Mouse (Mus musculus) mouse embryonic stem cell (cell line): Measurements from ENCODE around the gene Olfr654.

Source experiments
- in situ Hi-C, 2 experiments: fragments of 300-500 bp; cut with MboI; formaldehyde crosslinking; loops; 1 replicate in 1 of 2; 3 replicates in 1 of 2; pipeline ENCODE4 v1.14.3; 2019 to 2020; ENCODE audit warnings: low sequenced_read_pairs in 2 of 2, low pct_unique_long_range_greater_than_20kb in 1 of 2, mixed read lengths in 1 of 2; ENCODE audit not compliant: unreplicated experiment in 1 of 2

The Olfr654 gene

DNA sequence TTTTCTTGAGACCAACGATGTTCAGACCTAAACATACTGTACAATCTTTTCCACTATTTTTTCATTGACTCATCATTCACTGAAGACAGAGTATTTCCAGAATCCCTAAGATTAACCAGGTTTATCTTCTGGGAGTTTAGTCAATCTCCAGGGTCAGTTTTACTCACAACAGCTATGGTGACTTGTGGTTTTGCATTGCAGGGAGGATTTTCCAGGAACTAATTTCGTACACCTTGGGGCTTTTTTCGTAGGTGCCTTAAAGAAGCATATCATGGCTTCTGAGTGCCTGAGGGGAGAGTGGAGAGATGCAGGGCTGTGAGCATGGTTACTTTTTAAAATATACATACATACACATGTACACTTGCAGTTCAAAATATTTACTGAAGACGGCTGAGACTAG, at the start of gene Olfr654:
TSS of gene Olfr654 (plus strand) at position 301 of the 400 bp plus-strand sequence.
- in situ Hi-C loops, result no loop called here

DNA sequence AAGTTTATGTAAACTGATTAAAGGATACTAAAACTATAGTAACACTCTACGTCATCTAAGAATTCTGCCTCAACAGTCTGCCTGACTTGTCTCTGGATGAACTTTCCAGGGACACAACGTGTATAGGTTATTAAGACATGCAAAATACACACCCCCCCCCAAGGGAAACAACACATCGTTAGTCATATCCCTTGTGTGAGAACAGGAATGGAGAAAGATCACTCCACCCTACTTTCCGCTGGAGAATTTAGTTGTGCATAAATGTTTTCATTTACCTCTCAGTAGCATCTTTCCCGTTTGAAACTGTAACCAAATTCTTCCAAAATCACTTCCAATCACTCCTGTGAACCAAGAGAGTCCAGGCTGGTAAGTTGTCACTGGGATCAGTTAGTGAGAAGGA, 37.0 kb upstream of the Olfr654 start, which contains the start of gene Olfr651:
TSS of gene Olfr651 (plus strand) at position 301 of the 400 bp plus-strand sequence.
- in situ Hi-C loops, result no loop called here

DNA sequence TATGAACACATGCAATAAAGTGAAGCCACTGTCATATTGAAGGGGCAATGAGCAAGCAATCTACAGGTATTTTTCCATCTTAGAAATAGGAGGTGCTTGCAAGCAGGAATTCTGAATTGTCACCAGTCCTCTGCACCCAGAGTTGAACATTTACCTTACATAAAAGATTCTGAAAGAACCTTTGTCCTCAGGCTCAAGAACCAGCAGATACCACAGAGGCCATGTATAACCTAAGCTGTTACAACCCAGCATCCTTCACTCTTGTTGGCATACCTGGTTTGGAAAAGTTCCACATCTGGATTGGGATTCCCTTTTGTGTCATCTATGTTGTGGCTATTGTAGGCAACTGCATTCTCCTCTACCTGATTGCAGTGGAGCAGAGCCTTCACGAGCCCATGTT, 34.1 kb upstream of the Olfr654 start:
- in situ Hi-C loops, result no loop called here

DNA sequence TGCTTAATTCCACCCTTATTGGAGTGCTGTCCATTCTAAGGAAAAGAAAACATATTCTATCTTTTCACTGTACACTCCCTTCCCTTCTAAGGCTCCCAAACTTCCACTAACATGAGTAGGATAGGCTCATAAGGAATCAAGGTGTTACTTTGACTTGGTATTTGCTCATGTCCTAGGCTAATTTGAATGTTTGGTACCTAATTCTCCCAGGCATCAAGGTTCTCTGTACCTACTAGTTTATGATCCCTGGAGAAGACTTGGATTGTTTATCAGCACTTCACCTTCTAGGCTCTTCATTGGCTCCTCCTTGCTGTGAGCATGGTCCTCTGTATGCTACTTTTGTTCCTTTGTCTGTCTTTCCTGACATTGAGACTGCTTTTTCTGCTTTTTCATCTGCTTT, 26.2 kb upstream of the Olfr654 start, which contains the start of gene Olfr652:
TSS of gene Olfr652 (plus strand) at position 301 of the 400 bp plus-strand sequence.
- in situ Hi-C loops, result no loop called here

- in situ Hi-C loops, result no loop called here
Observed at GRCm38 (mm10) chr7:104577014-104577413, 9.8 kb upstream of the Olfr654 start, which contains the start of gene Olfr653. TSS of gene Olfr653 (plus strand) at chr7:104577314.

DNA sequence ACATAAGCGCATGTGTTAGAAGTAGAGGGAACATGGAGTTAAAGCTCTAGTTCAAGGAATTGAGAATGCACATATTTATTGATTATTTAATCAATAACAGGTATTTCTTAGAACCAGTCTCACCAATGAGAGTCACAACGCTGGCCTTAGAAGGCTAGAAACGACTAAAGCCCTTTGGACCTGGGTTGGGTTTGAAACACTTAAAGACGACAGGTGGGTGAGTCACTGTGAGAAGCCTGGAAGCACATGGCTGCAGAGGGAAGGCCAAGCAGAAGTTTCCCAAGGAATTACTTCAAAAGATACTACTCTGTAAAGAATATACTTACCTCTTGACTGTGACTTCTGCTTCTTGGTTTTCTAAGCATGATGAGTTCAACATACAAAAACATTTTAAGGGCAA, 6.0 kb upstream of the Olfr654 start:
- in situ Hi-C loops, result no loop called here

DNA sequence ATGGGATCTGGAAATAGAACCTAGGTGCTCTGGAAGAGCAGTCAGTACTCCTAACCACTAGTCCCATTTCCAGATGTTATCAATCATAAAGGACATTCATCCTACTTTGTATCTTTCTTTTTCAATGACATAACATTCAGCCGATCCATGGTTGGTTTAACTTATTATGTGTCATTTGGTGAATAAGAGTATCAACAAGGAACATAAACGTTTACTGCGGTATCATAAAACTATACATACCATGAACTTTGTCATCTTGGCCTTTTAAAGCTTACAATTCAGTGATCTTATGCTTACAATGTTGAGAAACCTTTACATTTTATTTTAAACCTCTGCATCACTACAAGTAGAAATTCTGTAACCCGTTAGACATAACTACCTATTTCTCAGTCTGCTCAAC, 5.4 kb upstream of the Olfr654 start:
- in situ Hi-C loops, result no loop called here

DNA sequence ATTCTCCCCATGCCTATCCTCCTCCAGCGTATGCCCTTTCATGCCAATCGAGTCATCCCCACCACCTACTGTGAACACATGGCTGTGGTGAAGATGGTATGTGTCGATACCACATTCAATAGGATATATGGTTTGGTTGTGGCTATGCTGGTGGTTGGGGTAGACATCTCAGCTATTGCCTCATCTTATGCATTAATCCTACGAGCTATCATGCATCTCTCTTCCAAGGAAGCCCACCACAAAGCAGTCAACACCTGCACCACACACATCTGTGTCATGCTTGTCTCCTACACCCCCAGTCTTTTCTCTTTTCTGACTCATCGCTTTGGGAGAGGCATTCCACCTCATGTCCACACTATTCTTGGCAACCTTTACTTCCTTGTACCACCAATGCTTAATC, 1.4 kb downstream of the Olfr654 start:
- in situ Hi-C loops, result no loop called here

DNA sequence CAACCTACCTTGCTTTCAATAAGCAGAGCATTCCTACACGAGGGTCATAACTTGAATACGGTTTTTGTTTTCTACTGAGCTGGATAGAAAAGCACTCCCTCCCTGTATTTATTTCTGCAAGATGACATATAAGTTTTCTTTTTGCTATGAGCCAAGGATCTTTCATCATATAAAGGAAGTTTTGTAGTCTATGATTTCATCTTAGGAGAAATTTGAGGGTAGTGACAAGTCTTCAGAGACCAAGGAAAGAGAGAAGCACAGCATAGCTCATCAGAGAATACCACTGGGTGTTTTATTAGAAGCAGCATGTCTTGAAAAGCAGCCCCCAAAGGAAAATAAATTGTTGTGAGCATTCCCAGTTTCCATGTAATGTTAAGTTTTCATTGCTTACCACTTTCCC, 14.9 kb downstream of the Olfr654 start, which contains the start of gene Olfr655:
TSS of gene Olfr655 (minus strand) at position 101 of the 400 bp plus-strand sequence.
- in situ Hi-C loops, result loop anchor here in 1 of 2 experiments (25.0 kb wide), 1 partner anchor 414 kb away; the partner anchor contains the start of genes Olfr648 and Olfr649

DNA sequence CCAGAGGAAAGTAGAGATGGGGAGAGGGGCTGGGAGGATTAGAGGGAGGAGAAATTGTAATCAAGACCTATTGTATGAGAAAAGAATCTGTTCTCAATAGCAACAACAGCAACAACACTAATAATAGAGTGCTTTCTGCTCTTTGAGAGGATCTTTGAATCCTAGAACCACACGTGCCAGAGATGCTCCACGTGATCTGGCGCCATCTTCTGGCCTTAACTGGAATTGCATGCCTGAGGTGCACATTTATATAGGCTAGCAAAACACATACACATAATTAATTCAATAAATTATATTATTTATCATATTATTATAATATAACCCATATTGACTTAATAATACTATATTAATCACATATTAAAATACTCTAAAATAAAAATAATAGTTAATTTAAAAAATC, 16.3 kb downstream of the Olfr654 start:
- in situ Hi-C loops, result loop anchor here in 1 of 2 experiments (25.0 kb wide), 1 partner anchor 416 kb away; the partner anchor contains the start of genes Olfr648 and Olfr649

GRCm38 (mm10) chr7:104604727-104605126, 17.9 kb downstream of the Olfr654 start:
- in situ Hi-C loops, result loop anchor here in 1 of 2 experiments (25.0 kb wide), 1 partner anchor 417 kb away; the partner anchor contains the start of genes Olfr648 and Olfr649

GRCm38 (mm10) chr7:104613655-104614054, 26.8 kb downstream of the Olfr654 start, which contains the start of gene Olfr656:
TSS of gene Olfr656 (plus strand) at chr7:104613955.
- in situ Hi-C loops, result loop anchor here in 1 of 2 experiments (25.0 kb wide), 1 partner anchor 426 kb away; the partner anchor contains the start of genes Olfr648 and Olfr649

DNA sequence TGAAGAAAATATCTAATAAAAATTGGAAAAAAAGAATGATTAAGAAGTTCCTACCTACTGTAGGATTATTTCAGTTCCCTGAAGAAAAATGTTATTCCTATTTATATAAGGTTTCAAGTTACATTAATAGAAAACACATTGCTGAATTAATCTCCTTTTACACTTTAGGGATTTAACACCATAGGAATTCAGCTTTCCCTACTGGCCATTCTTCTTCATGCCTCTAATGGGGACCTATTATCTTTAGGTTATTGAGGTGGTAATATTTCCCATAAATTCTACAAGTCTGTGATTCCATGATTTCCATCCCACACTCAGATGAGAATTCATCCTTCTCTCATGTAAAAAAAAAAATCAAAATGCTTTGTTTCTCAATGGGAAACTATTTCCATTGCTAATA, 37.7 kb downstream of the Olfr654 start, which contains the start of gene Olfr657:
TSS of gene Olfr657 (plus strand) at position 301 of the 400 bp plus-strand sequence.
- in situ Hi-C loops, result loop anchor here in 1 of 2 experiments (25.0 kb wide), 1 partner anchor 437 kb away; the partner anchor contains the start of genes Olfr648 and Olfr649
